ENCODE assay signal across 17 mouse cellular contexts in genomic region chr1:41559991-41560390, GRCm38 (mm10).
DNase-seq lines count a peak whose midpoint lies in the region; ATAC-seq lines count a peak whose summit lies in the region.
"Had no signal": no experiment of that assay in that cellular context is flagged by ENCODE, and none has a peak within 500 bp of the region (broad histone marks: within the 10 kb centered on the region; RNA-seq: fewer than 3 reads in every experiment).

No protein-coding gene starts in this region.

- H3K4me2 ChIP-seq in midbrain, embryonic 11.5 days: no peak overlapping the region
- H3K4me2 ChIP-seq in midbrain, embryonic 13.5 days (replicated peaks): no peak overlapping the region
- H3K4me2 ChIP-seq: embryonic facial prominence, embryonic 12.5 days; forebrain, embryonic 15.5 days; heart, embryonic 11.5 days; heart, embryonic 15.5 days; hindbrain, embryonic 14.5 days had no signal

- no peak for ATAC-seq in midbrain, embryonic 11.5 days (ENCODE audit: low FRiP score)
- ATAC-seq in midbrain, embryonic 13.5 days: no peak
- ATAC-seq: forebrain, embryonic 15.5 days; intestine, embryonic 16.5 days had no signal

- no peak overlapping the region for H3K9ac ChIP-seq in midbrain, embryonic 11.5 days (ENCODE audit: low read length)
- no peak overlapping the region for H3K9ac ChIP-seq in midbrain, embryonic 13.5 days (replicated peaks)
- H3K9ac ChIP-seq: embryonic facial prominence, embryonic 12.5 days; forebrain, embryonic 15.5 days; heart, embryonic 15.5 days; hindbrain, embryonic 14.5 days had no signal

- H3K9me3 ChIP-seq in heart, embryonic 10.5 days: no peaks in the 10 kb centered on the region
- no peaks in the 10 kb centered on the region for H3K9me3 ChIP-seq in midbrain, embryonic 11.5 days (ENCODE audit: control insufficient read depth, low read length)
- H3K9me3 ChIP-seq in midbrain, embryonic 13.5 days: no peaks in the 10 kb centered on the region
- H3K9me3 ChIP-seq: embryonic facial prominence, embryonic 12.5 days; forebrain, embryonic 15.5 days; heart, embryonic 15.5 days had no signal

- 85% methylated on average over 3 of the region's 3 CpGs for WGBS in heart, embryonic 10.5 days
- 88% methylated on average over 3 of the region's 3 CpGs for WGBS in midbrain, embryonic 11.5 days
- 91% methylated on average over 3 of the region's 3 CpGs for WGBS in midbrain, embryonic 13.5 days

- no peaks in the 10 kb centered on the region for H3K36me3 ChIP-seq in heart, embryonic 10.5 days
- no peaks in the 10 kb centered on the region for H3K36me3 ChIP-seq in midbrain, embryonic 11.5 days (ENCODE audit: control insufficient read depth, insufficient read depth, low read length)
- H3K36me3 ChIP-seq in midbrain, embryonic 13.5 days: no peaks in the 10 kb centered on the region
- H3K36me3 ChIP-seq: embryonic facial prominence, embryonic 12.5 days; forebrain, embryonic 15.5 days; heart, embryonic 15.5 days had no signal

- H3K27me3 ChIP-seq in heart, embryonic 10.5 days (ENCODE audit: insufficient read depth, poor library complexity, severe bottlenecking): no peaks in the 10 kb centered on the region
- H3K27me3 ChIP-seq in midbrain, embryonic 11.5 days (ENCODE audit: control insufficient read depth, insufficient read depth, low read length): no peaks in the 10 kb centered on the region
- H3K27me3 ChIP-seq in midbrain, embryonic 13.5 days: no peaks in the 10 kb centered on the region
- H3K27me3 ChIP-seq: embryonic facial prominence, embryonic 12.5 days; forebrain, embryonic 15.5 days; heart, embryonic 15.5 days had no signal

- H3K27ac ChIP-seq in heart, embryonic 10.5 days: no peak overlapping the region
- no peak overlapping the region for H3K27ac ChIP-seq in midbrain, embryonic 11.5 days (ENCODE audit: low read depth, low read length)
- no peak overlapping the region for H3K27ac ChIP-seq in midbrain, embryonic 13.5 days
- H3K27ac ChIP-seq: embryonic facial prominence, embryonic 12.5 days; forebrain, embryonic 15.5 days; heart, embryonic 15.5 days; hindbrain, embryonic 14.5 days had no signal

- no peak overlapping the region for H3K4me3 ChIP-seq in heart, embryonic 10.5 days
- H3K4me3 ChIP-seq in midbrain, embryonic 11.5 days (ENCODE audit: low read depth, low read length): no peak overlapping the region
- no peak overlapping the region for H3K4me3 ChIP-seq in midbrain, embryonic 13.5 days (replicated peaks)
- H3K4me3 ChIP-seq: embryonic facial prominence, embryonic 12.5 days; forebrain, embryonic 15.5 days; heart, embryonic 15.5 days had no signal

- peak; percentile 1 to 9 for DNase-seq in cerebellum, adult 18-20 months
- DNase-seq in cerebellum, adult 11-12 months: no peak
- DNase-seq in heart, adult 11 months: peak; percentile 71
- no peak for DNase-seq in heart, embryonic 10.5 days (ENCODE audit: low spot score)
- DNase-seq in midbrain, embryonic 11.5 days (ENCODE audit: low spot score, missing footprints): peak; percentile 65
- peak; percentile 24 to 45 for DNase-seq in cerebellum, postnatal 25 days
- no peak for DNase-seq in testis, postnatal 14 days (ENCODE audit: low spot score)
- DNase-seq: adrenal gland, postnatal 10 days; gastrocnemius, postnatal 36 days; heart, postnatal 14 days had no signal

- no peaks in the 10 kb centered on the region for H3K4me1 ChIP-seq in heart, embryonic 10.5 days
- H3K4me1 ChIP-seq in midbrain, embryonic 11.5 days (ENCODE audit: control insufficient read depth, insufficient read depth, low read length): no peaks in the 10 kb centered on the region
- H3K4me1 ChIP-seq in midbrain, embryonic 13.5 days (replicated peaks): 0 out of 2 replicates have a peak, but pooled peaks cover 3% of the 10 kb centered on the region
- H3K4me1 ChIP-seq: embryonic facial prominence, embryonic 12.5 days had no signal

Comparison
In these comparisons a context has a peak if more than half of its experiments do, and no peak if none do; other contexts are left out.
1. DNase-seq: peak in cerebellum, adult 18-20 months (2 of 2), heart, adult 11 months (single experiment), midbrain, embryonic 11.5 days (single experiment) and cerebellum, postnatal 25 days (2 of 2); none in cerebellum, adult 11-12 months (single experiment), heart, embryonic 10.5 days (single experiment) and testis, postnatal 14 days (single experiment).